Mouse (Mus musculus): ENCODE measurements at regions not wholly inside any gene's neighbourhood (a gene's known extent, or its start where the extent isn't known, plus 50 kb on each side); places are given as distances from the start of the nearest gene placed in this dataset.
"Not testable (repeated sequence)": the region's sequence is repeated elsewhere in the genome, so short reads cannot be mapped to it uniquely, and the experiment has no call there.

DNA sequence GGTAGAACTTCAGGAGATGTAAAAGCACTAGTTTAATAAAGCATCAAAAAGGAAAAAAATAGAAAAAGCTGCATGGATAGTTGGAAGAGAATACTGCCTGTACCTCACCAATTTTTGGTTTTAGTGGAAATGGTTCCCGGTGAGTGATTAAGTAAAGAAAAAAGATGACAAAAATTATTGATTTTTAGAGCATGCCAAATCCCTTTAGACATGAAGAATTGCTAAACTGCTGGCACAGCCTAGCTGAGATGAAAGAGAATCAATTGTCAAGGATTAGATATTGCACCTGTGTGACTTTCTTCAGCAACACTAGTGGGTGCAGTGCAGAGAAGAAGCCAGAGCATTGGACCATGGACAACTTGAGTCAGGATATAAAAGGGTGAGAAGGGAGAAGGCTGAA is 348.7 kb upstream of the Cpeb2 start:
- DNase-seq (ENCODE audit: low spot score in 2 of 2) = no peak

DNA sequence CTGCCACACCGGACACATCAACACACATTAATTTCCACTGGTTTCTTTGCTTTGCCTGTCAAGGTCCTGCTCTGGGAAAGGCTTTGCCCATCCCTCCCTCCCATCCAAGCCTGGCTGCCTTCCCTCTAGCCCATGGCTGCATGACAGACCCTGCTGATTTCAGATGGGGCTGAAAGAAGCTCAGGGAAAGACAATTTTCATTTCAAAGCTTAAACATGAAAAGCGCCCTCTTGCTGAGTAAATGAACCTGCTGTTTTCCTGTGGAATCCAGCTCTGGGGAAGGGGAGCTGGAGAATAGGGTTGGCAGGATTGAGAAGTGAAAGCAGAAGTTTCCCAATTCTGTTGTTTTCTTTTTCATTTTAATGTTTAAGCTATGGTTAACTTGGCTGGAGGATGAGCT is 341.1 kb upstream of the Cpeb2 start:
- DNase-seq (ENCODE audit: low spot score in 2 of 2) = no peak

DNA sequence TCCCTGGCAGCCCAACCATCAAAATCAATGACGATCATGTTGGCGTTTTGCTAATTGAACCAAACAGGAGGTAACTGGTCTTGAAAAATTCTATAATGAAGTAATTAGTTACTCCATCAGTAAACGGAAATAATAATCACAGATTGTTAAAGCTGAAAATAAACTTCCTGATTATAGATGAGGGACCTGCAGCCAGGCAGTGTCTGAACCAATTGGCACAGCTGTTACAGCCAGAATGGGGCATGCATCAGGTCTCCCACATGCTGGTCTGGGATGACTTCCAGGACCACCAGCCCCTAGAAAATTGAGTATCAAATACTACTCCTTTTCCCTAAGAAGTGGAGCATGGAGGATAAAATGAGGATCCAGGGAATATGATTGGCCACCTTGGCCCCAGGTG is 326.8 kb upstream of the Cpeb2 start:
- DNase-seq (ENCODE audit: low spot score in 2 of 2) = no peak

DNA sequence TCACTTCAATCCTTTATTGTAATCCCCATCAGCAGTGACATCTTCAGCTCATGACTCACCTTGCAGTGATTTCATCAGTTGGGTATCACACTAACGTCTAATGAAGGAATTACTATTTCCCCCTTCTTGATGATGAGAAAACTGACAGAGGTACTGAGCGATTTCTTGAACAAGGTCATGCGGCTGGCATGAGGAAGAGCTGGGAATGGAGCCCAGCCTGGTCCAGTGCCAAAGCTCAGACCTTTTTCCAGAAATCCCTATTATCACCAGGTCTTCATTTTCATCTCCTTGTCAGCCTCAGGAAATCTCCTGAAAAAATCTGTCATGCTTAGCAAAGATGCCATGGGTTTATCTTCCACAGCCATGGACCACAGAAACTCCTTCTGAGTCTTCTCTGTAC is 313.6 kb upstream of the Cpeb2 start:
- no peak for DNase-seq (ENCODE audit: low spot score in 2 of 2)

DNA sequence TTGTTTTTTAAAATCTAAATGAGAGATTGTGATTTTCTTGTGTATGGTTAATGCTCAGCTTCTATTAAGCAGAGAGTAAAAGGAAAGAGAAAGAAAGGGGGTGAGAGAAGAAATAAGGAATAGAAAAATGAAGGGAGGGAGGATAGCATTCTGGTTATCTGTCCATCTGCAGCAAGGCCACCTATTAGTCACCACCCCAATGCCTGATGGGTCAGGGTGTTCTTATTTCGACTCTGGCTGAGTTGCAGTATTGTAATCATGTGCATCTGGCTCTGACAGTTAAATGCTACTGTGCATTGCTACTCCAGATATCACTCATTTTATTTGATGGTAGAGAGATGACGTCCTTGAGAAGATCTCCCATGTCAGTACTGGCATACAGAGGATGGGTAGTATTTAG is 300.9 kb upstream of the Cpeb2 start:
- DNase-seq (ENCODE audit: low spot score in 2 of 2) = no peak

DNA sequence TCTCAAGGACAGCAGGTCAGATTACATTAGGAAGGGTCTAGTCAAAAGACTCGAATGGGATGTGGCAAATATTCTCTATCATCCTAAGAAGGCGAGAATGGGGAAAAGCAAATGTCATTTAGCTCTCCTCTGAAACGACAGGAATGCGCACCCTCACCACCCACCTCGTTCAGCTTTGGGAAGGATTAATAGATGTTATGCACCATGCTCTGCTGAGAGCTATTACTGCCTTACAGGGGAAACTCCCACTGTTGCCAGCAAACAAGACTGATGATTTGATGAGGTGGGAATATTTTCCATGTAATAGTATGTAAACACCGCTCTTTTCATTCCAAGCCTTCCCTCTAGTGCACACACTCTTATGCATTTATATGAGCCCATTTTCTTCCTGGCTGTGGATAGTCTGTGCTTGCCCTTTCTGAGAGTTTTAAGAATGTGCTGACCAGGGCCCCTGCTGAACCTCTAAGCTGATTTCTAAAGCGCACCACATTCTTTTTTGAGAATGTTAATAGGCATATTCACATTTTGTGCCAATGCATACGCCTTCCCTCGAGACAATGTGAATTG is 273.6 kb upstream of the Cpeb2 start:
- DNase-seq (ENCODE audit: low spot score in 2 of 2) = no peak

DNA sequence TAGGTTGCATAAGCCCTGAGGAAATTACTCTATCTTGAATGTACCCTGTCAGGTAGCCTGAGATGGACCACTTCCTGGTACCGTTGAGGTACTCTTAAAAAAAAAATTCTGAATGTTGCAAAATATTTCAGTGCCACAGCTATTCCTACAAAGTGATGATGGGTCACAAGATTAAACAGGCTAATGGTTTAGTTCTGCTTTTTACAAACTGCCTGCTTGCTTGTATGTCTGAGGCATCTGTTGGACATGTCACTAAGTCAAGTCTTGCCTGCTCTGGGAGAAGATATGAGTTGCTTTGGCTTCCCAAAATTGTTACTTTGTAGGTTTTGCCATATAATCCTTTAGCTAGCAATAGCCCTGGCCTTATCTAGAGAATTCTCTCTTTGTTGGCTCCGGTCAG is 266.0 kb upstream of the Cpeb2 start:
- DNase-seq (ENCODE audit: low spot score in 2 of 2) = not testable (repeated sequence)

DNA sequence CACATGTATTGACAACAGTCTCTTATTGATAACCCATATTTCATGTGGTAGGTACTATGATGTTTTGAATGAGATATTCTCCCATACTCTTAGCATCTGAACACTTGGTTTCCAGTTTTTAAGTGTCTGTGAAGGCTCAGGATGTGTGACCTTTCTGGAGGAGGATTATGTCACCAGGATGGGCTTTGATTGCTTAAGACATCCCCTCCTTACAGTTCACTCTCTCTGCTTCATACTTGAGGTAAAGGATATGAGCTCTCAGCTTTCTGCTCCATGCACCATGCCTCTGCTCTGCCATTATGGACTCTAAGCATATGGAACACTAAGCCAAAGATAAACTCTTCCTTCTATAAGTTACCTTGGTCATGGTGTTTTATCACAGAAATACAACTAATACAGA is 263.8 kb upstream of the Cpeb2 start:
- no peak for DNase-seq (ENCODE audit: low spot score in 2 of 2)

DNA sequence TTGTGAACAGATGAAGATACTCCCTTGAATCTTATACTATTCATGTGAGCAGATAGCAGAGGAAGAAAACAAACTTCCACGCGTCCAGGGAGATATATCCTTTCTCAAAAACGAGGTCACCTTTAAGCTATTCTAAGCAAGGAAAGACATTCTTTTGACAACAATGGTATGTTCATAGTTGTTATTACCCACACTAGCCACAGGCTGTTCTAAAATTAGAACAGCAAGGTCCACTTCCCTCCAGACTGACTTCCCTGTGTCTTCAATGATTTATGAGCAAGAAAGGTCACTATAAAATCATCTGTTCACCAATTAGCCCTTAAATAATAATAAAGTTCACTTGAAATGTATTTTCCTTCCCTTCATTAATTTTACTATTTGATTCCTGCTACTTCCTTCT is 263.3 kb upstream of the Cpeb2 start:
- DNase-seq (ENCODE audit: low spot score in 2 of 2) = no peak

DNA sequence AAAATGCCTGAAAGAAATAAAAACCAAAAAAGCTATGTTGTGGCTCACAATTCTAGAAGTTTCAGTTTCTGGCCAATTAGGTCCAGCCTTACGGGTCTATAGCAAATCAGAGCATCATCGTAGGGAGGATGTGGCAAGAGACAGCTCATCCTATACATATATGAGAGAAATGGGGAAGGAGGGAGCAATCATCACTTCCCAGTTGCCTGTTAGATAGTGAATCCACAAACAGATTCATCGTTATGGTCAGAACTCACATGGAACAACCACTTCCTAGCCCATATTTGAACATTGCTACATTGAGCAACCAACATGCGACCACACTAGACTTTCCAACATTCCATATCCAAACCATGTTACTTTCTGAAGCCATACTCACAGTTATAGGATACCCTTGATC is 255.9 kb upstream of the Cpeb2 start:
- no peak for DNase-seq (ENCODE audit: low spot score in 2 of 2)

DNA sequence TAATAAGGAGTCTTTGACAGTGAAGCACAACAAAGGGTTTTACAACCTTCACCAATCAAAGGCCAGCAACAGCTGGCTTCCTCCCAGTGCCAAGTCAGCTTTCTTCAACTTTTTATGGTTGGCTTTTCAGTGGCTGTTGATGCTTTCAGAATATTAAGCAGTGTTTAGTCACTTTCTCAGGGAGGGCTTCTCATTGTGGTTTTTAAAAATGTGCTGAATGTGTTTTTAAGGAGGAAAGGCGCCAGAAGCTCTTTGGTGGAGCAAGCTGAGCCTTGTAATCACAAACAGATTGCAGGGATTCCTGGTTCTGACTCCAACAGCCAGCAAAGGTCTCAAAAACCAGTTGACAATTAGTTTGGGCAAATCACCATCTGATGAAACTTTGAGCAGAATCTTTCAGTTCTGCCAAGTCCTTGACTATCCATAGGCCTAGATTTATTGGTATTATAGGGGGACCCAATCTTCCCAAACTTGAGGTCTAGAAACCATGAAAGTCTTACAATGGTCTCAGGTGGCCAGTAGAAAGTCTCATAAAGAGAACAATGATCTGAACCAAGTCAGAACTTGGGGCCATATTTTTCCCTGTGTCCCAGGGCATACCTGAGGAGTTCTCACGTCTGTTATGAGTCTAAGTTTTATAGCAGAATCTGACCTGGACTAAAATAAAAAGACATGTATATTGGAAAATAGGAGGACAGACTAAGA is 251.9 kb upstream of the Cpeb2 start:
- DNase-seq (ENCODE audit: low spot score in 2 of 2) = no peak

DNA sequence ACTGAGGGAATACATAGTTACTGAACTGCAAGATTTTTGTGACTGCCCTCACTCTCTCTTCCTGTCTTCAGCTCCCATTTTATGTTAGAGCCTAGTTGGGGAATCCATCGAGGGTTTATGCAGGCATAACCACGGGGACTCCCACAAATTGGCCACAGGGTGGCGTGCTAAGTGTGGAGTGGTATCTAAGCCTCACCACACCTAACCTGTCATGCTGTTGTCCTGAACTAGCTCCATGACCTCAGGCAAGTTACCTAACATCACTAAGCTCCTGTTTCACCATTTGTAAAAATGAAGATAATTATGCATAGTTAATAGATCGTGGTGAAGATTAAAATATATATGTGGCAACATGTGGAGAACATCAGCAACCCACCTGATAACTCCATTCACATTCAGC is 246.8 kb upstream of the Cpeb2 start:
- DNase-seq (ENCODE audit: low spot score in 2 of 2) = no peak

DNA sequence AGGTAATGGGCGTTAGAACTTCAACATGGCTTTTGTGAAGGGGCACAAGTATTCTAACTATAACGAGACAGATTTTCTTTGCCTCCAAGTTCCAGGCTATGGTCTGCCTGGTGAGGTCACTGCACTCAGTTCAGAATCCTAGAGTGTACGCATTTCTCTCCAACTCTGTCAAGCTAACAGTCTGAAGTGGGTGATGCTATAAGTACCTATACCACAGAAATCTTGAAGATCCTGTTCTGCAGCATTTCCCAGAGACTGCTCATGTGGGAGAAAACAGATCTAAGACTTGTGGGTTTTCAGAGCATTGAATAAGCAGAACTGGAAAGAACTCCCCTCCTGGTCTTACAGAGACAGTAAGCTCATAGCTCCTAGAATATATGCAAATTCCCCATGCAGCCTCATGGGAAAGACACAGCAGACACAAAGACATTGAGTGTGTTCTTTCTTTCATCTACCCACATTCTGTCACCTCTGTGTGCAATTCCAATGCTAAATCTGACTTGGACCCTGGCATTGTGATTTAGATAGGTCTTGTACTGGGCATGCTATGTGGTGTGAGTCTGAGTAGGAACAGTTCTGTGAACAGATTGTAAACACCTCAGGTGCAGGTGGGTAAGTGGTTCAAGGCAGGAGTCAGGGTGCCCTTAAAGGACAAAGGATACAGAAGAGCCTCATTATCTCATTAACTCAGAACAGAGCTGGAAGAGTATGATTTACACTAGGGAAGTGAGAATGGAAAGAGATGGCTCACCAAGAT is 245.1 kb upstream of the Cpeb2 start:
- DNase-seq (ENCODE audit: low spot score in 2 of 2) = peak in 1 of 2 experiments; percentile 41

DNA sequence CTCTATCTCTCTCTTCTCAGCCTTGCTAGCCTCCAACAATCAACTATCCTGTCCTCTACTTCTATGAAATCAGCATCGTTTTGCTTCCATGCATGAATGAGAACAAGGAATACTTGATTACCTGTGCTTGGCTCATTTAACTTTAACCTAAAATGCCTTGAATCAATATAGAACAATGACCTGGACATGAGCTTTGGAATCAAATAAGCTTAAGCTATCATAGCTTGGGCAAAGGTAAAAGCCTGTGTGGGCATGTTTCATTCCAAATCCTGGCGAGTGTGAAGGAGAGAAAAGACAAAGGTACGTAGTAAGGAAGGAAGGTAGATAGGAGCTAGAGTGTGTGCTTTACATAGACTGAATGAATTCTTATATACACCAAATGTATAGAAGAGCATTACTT is 243.7 kb upstream of the Cpeb2 start:
- DNase-seq (ENCODE audit: low spot score in 2 of 2) = no peak

DNA sequence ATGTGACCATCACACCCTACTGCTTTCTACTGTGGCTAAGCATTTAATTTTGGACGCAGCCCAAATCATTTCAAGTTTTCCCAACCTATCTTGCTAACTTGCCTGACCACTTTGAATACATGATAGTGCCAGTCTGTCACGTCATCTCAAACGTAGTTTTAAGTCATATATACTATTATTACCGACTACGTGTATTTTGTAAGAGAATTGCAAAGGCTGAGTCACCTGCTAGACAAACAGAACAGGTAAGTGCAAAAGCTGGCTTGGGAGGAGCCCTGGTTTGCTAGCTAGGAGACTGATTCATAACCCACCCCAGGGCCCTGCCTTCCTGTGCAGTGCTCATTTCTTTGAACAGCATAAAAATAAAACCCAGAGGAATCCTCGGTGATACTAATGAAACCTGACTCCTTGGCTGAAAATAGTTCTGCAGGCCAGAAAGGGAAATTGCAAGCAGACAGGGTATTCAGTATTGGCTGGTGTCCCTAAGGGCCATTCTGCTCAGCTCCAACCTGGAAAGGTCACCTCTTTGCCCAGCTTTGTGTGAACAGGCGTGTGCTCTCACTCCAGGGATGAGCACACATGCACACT is 208.9 kb upstream of the Cpeb2 start:
- DNase-seq (ENCODE audit: low spot score in 2 of 2) = peak in 1 of 2 experiments; percentile 54

DNA sequence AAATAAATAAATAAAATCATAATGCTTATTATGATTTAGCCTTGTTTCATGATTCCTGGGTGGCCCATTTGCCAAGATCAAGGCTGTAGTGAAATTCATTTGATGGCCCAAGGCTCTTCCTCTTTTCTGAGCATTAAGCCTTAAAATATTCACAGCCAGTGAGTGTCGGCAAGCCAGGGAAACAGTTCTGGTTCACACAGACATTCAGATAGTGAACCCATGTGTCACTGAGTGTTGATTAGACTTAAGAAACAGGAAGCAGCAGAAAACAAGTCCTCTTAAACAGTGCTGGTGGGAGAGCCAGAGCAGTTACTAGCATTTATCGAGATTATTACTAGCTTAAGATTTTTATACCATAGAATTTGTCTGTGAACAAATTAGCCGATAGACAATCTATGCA is 201.7 kb upstream of the Cpeb2 start:
- no peak for DNase-seq (ENCODE audit: low spot score in 2 of 2)

DNA sequence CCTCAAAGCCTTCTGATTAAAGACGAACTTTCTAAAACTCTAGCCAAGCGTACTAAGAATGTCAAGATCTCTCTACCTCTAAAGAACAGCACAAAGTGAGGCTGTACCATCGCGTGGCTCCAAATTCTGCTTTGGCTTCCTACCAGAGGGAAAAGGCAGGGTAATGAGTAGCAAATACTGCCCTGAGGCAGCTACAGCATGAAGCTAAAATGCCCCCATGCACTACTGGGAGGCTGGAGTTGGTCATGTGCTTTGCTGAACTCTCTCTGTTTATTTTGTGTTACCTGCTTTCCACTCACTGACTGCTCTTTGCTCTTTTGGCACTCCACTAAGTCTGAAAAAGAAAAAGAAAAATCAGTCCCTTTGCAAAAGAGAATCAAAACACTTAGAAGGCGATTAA is 201.1 kb upstream of the Cpeb2 start:
- DNase-seq (ENCODE audit: low spot score in 2 of 2) = no peak

DNA sequence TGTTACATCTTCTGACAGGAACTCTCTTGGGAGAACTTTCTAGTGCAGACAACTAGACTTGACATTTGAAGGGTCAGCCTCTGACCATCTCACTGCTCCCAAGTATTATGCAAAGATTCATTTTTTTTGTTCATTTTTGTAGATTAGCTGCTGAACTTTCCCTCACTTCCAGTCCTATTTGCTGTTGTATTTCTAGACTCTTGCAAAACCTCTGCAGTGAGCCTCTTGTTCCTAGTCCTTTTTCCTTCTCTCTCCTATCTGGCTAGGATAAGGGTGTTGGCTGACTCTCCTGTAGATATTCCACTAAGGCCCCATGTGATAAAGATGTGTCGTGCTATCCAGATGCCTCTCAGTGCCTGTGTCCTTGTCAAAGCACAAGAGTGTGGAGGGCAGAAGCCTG is 198.5 kb upstream of the Cpeb2 start:
- DNase-seq (ENCODE audit: low spot score in 2 of 2) = no peak

DNA sequence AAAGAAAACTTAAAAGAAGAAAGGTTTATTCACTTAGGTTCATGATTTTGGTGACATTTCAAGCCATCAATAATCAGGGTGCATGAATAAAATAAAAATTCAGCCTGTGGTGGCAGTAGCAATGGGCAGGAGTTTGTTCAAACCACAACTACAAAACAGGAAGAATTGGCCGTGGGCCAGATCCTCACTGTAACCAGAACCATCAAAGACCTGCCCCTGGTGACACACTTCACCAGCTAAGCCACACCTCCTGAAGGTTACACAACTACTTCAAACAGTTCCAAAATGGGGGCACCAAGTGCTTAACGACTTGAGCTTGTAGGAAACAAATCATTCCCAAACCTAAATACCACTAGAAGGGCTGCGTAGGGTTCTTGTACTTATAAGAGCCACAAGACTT is 195.4 kb upstream of the Cpeb2 start:
- no peak for DNase-seq (ENCODE audit: low spot score in 2 of 2)

DNA sequence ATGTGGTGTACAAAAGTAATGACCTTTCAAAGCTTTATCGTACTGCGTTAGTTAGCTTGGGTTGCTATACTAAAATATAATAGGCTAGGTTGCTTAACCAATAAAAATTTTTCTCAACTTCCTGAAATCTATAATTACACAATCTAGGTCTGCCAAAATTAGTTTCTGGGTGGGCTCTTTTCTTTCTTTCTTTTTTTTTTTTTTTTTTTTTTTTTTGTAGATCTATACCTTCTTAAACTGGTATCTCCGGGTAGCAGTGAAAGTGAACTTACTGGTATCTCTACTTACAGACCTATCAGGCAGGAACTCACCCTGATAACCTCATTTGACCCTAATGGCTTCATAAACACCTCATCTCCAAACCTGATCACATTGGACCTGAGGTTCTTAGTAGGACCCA is 193.4 kb upstream of the Cpeb2 start:
- no peak for DNase-seq (ENCODE audit: low spot score in 2 of 2)

DNA sequence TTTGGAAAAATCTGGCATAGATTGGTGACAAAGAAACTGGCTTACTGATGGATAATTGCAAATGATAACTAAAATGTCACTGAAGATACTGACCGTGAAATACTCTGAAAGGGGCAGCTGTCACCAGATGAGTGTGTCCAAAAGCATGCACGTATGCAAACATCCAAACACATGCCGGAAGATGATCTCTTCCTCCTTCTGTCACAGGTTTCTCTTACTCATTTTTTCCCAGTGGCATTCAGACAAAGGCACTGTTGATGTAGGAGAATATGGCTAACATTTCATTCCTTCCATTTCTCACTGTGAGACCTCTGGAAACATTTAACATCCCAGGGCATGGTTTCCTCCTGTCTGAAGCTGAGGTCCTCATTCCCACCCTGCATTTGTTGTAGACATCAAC is 190.4 kb upstream of the Cpeb2 start:
- no peak for DNase-seq (ENCODE audit: low spot score in 2 of 2)

DNA sequence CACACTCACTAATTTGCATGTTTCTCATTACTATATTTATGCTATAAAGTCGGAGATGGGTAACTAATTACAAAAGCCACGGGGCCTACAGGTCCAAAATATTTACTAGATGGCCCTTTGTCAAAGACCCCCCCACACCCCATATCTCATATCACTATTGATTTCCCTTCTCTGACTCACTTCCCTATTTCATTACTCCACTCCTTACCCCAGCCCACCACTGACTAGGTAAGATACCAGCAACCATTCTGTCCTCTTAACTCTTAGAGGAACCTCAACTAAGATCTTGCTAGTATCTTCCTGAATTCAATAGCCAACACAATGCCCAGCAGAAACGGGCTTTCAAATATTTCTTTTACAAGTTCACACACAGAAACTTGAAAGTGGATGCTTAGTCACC is 187.1 kb upstream of the Cpeb2 start:
- DNase-seq (ENCODE audit: low spot score in 2 of 2) = no peak

DNA sequence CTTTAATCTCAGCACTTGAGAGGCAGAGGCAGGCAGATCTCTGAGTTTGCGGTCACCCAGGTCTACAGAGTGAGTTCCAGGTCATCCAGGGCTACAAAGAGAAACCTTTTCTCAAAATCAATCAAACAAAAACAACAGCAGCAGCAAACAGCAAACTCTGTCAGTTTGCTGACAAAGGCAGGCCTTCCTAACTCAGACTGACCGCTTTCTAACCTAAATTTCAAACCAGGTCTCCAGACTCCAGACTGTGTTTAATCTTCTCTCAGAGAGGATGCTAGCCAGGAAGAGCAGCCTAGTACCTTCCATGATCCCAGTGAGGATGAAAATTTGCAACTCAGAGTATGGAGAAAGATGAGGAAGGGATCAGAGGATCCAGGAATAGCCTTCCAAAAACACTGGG is 185.7 kb upstream of the Cpeb2 start:
- no peak for DNase-seq (ENCODE audit: low spot score in 2 of 2)

Data from urinary bladder, adult 18-20 months (tissue).